Mouse (Mus musculus): ENCODE data around the gene Trp53. TPM values are rescaled to one million over a fixed set of nuclear protein-coding genes. Genes with fewer than 3 reads are reported as not detected.
"Not testable (repeated sequence)": the region's sequence is repeated elsewhere in the genome, so short reads cannot be mapped to it uniquely, and the experiment has no call there.

Trp53 gene
- polyA plus RNA-seq, 1 experiment from 2014 or later = 132 TPM

DNA sequence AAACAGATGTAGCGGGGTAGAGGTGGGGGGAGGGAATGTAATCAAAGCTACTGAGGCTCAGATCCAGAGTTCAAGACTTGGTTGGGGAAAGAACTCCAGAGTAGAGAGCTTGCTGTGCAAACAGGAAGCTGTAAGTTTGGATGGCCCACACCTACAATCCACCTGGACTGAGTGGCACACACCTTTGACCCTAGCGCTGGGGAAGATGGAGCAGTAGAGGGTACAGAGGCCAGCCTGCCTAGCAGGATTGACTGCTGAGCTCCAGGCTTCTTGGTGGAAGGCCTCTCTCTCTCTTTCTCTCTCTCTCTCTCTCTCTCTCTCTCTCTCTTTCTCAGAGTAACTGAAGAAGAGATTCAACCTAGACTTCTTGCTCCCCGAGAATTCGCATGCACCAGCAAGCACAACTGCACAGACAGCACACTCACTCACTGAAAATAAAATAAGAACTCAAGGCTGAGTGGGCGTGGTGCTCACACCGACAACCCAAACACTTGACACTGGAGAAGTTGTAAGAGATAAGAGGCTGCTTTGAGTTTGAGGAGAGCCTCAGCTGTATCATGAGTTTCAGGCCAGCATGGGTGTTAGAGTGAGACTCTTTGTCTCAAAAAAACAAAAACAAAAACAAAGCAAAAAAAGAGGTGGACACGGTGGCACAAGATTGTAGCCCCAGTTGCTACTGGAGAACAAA, 40.4 kb downstream of the Trp53 start:
- no peak overlapping the region for H3K4me2 ChIP-seq
- no peak overlapping the region for H3K9ac ChIP-seq
- H3K27me3 ChIP-seq = 0 out of 2 replicates have a peak, but pooled peaks cover 7% of the 10 kb centered on the region
- WGBS = 79% methylated on average over 7 of the region's 7 CpGs
- no peaks in the 10 kb centered on the region for H3K36me3 ChIP-seq
- no peak for ATAC-seq (ENCODE audit: insufficient number of reproducible peaks, low FRiP score, low TSS enrichment, low read depth)
- H3K4me1 ChIP-seq = peaks cover 8% of the 10 kb centered on the region
- no peak overlapping the region for H3K27ac ChIP-seq
- no peaks in the 10 kb centered on the region for H3K9me3 ChIP-seq
- H3K4me3 ChIP-seq = no peak overlapping the region

DNA sequence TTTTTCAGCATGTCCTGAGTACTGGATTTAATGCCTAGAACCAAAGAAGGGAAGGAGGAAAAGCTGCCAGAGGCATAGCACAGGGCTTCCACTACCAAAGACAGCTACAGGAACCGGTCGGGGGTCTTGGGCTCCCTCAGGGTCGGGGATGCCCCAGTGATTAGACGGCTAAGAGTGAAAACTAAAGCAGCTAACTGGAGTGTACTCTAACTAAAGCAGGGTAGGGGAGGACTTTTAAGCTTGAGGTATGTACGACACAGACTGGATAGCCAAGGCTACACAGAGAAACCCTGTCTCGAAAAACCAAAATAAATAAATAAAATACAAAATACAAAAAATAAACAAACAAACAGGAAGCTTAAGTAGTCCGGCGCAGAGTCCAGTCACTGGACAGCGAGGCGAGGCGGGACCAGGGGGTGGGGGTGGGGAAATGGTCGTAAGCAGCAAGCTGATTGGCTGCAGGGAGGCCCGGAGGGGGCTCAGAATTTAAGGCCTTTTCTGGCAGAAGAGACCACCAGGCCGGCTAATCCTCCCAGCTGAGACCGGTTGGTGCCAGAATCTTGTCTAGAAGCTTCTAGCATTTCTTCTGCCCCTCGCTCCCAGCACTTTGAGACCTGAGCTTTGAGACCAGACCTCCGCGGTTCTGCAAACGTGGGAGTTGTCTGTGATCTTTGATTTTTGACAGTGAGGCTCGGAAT, 41.6 kb downstream of the Trp53 start, which contains the start of gene Sat2:
Gene Sat2, plus strand, starts transcription at position 454 of the 698 bp plus-strand sequence.
- Histone ChIP-seq H3K9me3 (no peaks in the 10 kb centered on the region), H3K27ac (peak within 1 kb of the TSS; percentile 55), H3K4me3 (peak within 1 kb of the TSS; percentile 49), H3K27me3 (0 out of 2 replicates have a peak, but pooled peaks cover 5% of the 10 kb centered on the region), H3K9ac (peak within 1 kb of the TSS; percentile 43), H3K36me3 (no peaks in the 10 kb centered on the region), H3K4me2 (peak within 1 kb of the TSS; percentile 74), H3K4me1 (peaks cover 8% of the 10 kb centered on the region)
- 2% methylated on average over 20 of the region's 20 CpGs for WGBS
- peak; percentile 64 for ATAC-seq (ENCODE audit: insufficient number of reproducible peaks, low FRiP score, low TSS enrichment, low read depth)

DNA sequence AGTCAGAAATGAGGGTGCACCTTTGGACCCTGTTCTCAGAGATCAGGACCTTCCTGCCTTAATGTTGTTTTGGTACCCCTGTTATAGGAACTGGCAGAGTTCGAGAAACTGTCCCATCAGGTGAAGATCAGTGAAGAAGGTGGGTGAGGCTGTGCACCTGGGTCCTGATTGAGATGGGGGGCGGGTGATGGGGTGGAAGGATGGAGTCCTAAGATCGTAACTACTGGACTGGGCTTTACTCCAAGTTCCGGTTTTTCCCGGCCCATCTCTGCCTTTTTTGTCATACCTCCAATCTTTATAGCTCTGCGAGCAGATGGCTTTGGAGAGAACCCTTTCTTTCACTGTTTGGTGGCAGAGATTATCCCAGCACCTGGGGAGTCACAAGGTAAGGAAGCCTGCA, 42.2 kb downstream of the Trp53 start:
- WGBS = 17% methylated on average over 6 of the region's 6 CpGs
- Histone ChIP-seq H3K9ac (peak overlapping the region; percentile 43), H3K27ac (peak overlapping the region; percentile 55; the same call in 1 of the 2 replicates), H3K4me2 (peak overlapping the region; percentile 74), H3K36me3 (no peaks in the 10 kb centered on the region), H3K9me3 (no peaks in the 10 kb centered on the region), H3K27me3 (no peaks in the 10 kb centered on the region), H3K4me1 (peaks cover 8% of the 10 kb centered on the region), H3K4me3 (peak overlapping the region; percentile 49)
- no peak for ATAC-seq (ENCODE audit: insufficient number of reproducible peaks, low FRiP score, low TSS enrichment, low read depth)

DNA sequence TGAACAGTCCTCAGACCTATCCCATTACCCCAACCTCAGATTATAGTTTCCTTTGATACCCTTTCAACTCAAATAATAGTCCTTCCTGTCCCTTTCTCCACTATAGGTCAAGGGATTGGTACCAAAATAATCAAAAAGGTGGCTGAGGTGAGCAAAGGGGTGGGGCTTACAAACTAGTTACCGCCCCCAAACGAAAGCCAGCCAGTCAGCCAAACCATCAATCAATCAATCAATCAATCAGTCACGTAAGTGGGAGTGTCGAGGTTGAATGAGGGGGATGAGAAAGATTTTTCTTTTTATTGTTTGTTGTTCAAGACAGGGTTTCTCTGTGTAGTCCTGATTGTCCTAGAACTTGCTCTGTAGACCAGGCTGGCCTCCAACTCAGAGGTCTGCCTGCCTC, 42.8 kb downstream of the Trp53 start:
- ATAC-seq (ENCODE audit: insufficient number of reproducible peaks, low FRiP score, low TSS enrichment, low read depth) = no peak
- Histone ChIP-seq H3K27me3 (no peaks in the 10 kb centered on the region), H3K4me3 (peak overlapping the region; percentile 49), H3K9ac (peak overlapping the region; percentile 43; the same call in 1 of the 2 replicates), H3K9me3 (no peaks in the 10 kb centered on the region), H3K4me2 (peak overlapping the region; percentile 74; the same call in 1 of the 2 replicates), H3K36me3 (no peaks in the 10 kb centered on the region), H3K4me1 (peaks cover 8% of the 10 kb centered on the region), H3K27ac (no peak overlapping the region)
- 62% methylated on average over 4 of the region's 4 CpGs for WGBS

DNA sequence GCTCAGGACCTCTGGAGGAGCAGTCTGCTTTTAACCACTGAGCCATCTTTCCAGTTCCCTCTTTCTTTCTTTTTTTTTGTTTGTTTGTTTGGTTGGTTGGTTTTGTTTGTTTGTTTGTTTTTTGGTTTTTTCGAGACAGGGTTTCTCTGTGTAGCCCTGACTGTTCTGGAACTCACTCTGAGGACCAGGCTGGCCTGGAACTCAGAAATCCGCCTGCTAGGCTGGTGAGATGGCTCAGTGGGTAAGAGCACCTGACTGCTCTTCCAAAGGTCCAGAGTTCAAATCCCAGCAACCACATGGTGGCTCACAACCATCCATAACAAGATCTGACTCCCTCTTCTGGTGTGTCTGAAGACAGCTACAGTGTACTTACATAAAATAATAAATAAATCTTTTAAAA, 44.2 kb downstream of the Trp53 start:
- H3K9ac ChIP-seq; H3K36me3 ChIP-seq; H3K27ac ChIP-seq; ATAC-seq (ENCODE audit: insufficient number of reproducible peaks, low FRiP score, low TSS enrichment, low read depth); H3K27me3 ChIP-seq; H3K4me2 ChIP-seq; H3K4me1 ChIP-seq; H3K9me3 ChIP-seq; H3K4me3 ChIP-seq: not testable (repeated sequence)
- 90% methylated on average over 2 of the region's 2 CpGs for WGBS

DNA sequence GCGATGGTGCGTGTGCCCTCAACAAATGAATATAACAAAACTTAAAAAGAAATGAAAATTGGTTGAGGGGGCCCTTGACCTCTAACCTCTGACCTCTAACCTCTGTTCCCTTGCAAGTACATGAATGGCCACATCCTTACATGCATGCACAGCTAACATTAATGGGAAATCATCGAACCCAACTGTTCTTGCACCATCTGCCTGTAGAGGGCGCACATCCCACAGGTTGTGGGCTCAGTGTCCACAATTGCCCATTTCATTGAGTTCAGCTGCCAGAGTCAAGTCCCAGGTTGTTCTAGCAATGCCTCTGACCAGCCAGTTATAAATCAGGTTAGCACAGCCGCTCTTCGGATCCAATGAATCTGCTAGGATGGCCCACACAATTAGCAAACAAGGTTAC, 48.1 kb downstream of the Trp53 start:
- WGBS = 35% methylated on average over 6 of the region's 6 CpGs
- Histone ChIP-seq H3K9ac (no peak overlapping the region), H3K27me3 (no peaks in the 10 kb centered on the region), H3K4me1 (no peaks in the 10 kb centered on the region), H3K9me3 (no peaks in the 10 kb centered on the region), H3K4me2 (no peak overlapping the region), H3K36me3 (no peaks in the 10 kb centered on the region), H3K4me3 (no peak overlapping the region), H3K27ac (no peak overlapping the region)
- ATAC-seq (ENCODE audit: insufficient number of reproducible peaks, low FRiP score, low TSS enrichment, low read depth) = no peak

DNA sequence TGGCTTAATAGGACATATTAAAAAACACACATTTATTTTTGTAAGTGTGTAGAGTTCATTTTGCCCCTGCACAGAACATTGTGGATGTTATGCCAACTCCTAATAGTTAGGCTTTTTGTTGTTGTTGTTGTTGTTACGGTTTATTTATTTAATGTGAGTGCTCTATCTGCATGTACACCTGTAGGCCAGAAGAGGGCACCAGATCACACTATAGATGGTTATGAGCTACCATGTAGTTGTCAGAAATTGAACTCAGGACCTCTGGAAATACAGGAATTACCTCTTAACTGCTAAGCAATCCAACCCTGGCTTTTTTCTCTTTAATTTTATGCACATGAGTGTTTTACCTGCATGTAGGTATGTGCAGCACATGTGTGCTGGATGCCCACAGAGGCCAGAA, 49.6 kb downstream of the Trp53 start:
- Histone ChIP-seq H3K36me3 (no peaks in the 10 kb centered on the region), H3K27me3 (no peaks in the 10 kb centered on the region), H3K9ac (no peak overlapping the region), H3K9me3 (no peaks in the 10 kb centered on the region), H3K4me3 (no peak overlapping the region), H3K4me1 (peaks cover 11% of the 10 kb centered on the region; the same call in 1 of the 2 replicates), H3K4me2 (no peak overlapping the region), H3K27ac (no peak overlapping the region)
- ATAC-seq (ENCODE audit: insufficient number of reproducible peaks, low FRiP score, low TSS enrichment, low read depth) = no peak
- WGBS = 50% methylated on average over 1 of the region's 1 CpGs

DNA sequence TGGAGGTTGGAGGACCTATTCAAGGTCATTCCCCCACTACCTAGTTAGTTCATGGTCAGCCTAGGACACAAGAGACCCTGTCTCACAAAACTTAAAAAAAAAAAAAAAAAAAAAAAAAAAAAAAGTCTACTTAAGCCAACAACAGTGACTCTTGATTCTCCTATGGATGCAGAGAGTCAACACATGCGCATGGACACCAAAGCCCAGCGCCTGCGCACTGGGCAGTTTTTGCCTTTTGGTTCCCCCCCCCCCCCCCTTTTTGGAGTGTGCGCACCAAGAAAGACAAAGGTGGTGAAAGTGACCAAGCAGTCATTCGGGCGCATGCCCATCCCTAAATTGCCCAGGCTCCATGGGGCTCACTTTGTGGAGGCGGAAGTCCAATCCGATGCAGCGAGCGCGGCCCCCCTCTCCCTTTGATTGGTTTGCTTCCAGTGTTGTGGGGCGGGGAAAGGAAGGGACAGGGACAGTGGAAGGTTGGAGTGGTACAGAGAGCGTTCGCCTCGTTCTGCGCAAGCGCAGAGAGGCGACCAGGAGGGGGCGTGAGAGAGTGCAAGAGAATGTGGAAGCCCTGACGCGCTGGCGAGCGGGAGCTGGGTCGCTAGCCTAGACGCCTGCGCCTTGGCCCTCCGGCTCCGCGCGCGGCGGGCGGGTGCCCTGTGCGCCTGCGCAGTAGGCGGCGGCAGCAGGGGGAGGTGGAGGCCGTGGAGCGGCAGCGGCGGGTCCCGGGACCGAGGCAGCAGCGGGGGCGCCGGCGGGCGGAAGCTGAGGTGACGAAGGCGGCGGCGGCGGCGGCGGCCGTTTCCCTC, 52.3 kb downstream of the Trp53 start, which contains the start of gene Fxr2:
Gene Fxr2, plus strand, starts transcription at position 707 of the 806 bp plus-strand sequence.
- WGBS = 0% methylated on average over 39 of the region's 56 CpGs
- Histone ChIP-seq H3K4me3 (peak within 1 kb of the TSS; percentile 95), H3K36me3 (peaks cover 4% of the 10 kb centered on the region; the same call in 1 of the 2 replicates), H3K9me3 (no peaks in the 10 kb centered on the region), H3K9ac (peak within 1 kb of the TSS; percentile 98), H3K4me2 (peak within 1 kb of the TSS; percentile 50), H3K4me1 (peaks cover 19% of the 10 kb centered on the region), H3K27me3 (no peaks in the 10 kb centered on the region), H3K27ac (peak within 1 kb of the TSS; percentile 98)
- ATAC-seq (ENCODE audit: insufficient number of reproducible peaks, low FRiP score, low TSS enrichment, low read depth) = peak; percentile 98

DNA sequence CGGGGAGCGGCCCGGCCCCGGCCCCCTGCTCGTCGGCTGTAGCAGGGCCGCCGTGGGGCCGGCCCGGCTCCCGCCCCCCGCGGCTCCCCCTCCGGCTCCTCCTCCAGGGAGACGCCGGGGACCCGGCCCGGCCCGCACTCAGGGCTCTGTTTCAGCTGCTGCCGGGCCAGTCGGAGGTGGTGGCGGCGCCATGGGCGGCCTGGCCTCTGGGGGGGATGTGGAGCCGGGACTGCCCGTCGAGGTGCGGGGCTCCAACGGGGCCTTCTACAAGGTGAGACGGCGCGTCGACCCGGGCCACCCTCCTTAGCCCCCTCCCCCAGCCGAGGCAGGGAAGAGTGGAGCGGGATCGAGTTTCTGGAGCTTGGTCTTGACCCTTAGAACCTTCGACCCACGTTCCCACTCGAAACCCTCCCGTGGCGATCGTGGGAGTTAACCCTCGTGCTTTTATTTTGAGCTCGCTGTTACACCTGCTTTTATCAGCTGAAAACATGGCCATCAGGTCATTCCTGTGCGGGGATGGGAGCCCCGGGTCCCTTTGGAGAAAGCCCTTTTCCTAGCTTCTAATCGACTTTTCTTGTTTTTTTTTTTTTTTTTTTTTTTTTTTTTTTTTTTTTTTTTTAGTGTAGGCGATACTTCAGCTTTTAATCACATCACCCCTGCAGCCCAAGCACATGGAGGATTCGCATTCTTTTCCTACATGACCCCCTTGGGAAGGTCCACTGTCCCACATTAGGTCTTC, 53.1 kb downstream of the Trp53 start:
- peak overlapping the region; percentile 95 for H3K4me3 ChIP-seq
- H3K36me3 ChIP-seq = peaks cover 9% of the 10 kb centered on the region; the same call in 1 of the 2 replicates
- peaks cover 19% of the 10 kb centered on the region for H3K4me1 ChIP-seq
- H3K4me2 ChIP-seq = peak overlapping the region; percentile 50
- no peaks in the 10 kb centered on the region for H3K9me3 ChIP-seq
- no peaks in the 10 kb centered on the region for H3K27me3 ChIP-seq
- H3K9ac ChIP-seq = peak overlapping the region; percentile 98
- WGBS = under 1% methylated on average over 36 of the region's 50 CpGs
- peak; percentile 53; the same call in 1 of the 2 replicates for ATAC-seq (ENCODE audit: insufficient number of reproducible peaks, low FRiP score, low TSS enrichment, low read depth)
- peak overlapping the region; percentile 98 for H3K27ac ChIP-seq

DNA sequence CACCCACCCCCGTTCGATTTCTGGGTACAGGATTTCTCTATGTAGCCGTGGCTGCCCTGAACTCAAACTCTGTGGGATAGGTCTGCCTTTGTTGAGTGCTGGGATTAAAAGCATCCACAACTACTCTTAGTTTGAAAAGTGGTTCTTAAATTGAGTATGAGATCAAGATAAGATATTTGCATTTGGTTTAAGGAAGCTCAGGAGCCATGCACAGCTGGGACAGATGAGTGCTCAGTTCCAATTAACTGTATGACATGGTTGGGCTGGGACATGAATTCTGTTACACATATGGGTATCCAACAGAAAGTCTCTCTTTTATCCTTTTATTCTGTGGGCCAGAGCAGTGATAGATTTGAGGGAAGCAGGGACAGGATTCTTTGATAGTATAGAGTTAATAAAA, 55.3 kb downstream of the Trp53 start:
- peaks cover 24% of the 10 kb centered on the region for H3K36me3 ChIP-seq
- no peak overlapping the region for H3K27ac ChIP-seq
- H3K4me3 ChIP-seq = no peak overlapping the region
- 0 out of 2 replicates have a peak overlapping the region, but pooled peaks have one; percentile 7 for H3K4me2 ChIP-seq
- no peaks in the 10 kb centered on the region for H3K27me3 ChIP-seq
- peaks cover 19% of the 10 kb centered on the region for H3K4me1 ChIP-seq
- no peak for ATAC-seq (ENCODE audit: insufficient number of reproducible peaks, low FRiP score, low TSS enrichment, low read depth)
- H3K9ac ChIP-seq = no peak overlapping the region
- 81% methylated on average over 3 of the region's 3 CpGs for WGBS
- H3K9me3 ChIP-seq = no peaks in the 10 kb centered on the region
